Mouse (Mus musculus) thymus, postnatal 14 days (tissue): Measurements from ENCODE around the gene Scamp1.
"Not testable (repeated sequence)": the region's sequence is repeated elsewhere in the genome, so short reads cannot be mapped to it uniquely, and the experiment has no call there.

Experiments used
- DNase-seq: peaks from one replicate; pipeline ENCODE4 v3.0.0; 2021

The Scamp1 gene

GRCm38 (mm10) chr13:94285281-94285871 lies at the start of gene Scamp1:
TSS of gene Scamp1 (minus strand) at chr13:94285857.
- DNase-seq: peak; percentile 91

GRCm38 (mm10) chr13:94330392-94330979 lies 44.8 kb upstream of the Scamp1 start:
- no peak for DNase-seq

- DNase-seq: not testable (repeated sequence)
These were observed 43.3 kb upstream of the Scamp1 start for GRCm38 (mm10) chr13:94329005-94329404.

- no peak for DNase-seq
These were observed 42.4 kb upstream of the Scamp1 start for GRCm38 (mm10) chr13:94328063-94328462.

- DNase-seq: no peak
These were observed 36.8 kb upstream of the Scamp1 start for GRCm38 (mm10) chr13:94322475-94322874.

- DNase-seq: no peak
These were observed 35.6 kb upstream of the Scamp1 start for GRCm38 (mm10) chr13:94321094-94321792.

GRCm38 (mm10) chr13:94316975-94317511 lies 31.4 kb upstream of the Scamp1 start:
- no peak for DNase-seq

GRCm38 (mm10) chr13:94312812-94313211 lies 27.2 kb upstream of the Scamp1 start:
- not testable (repeated sequence) for DNase-seq

- DNase-seq: no peak
These were observed 22.6 kb upstream of the Scamp1 start for GRCm38 (mm10) chr13:94308279-94308678.

- no peak for DNase-seq
These were observed 21.9 kb upstream of the Scamp1 start for GRCm38 (mm10) chr13:94307531-94307930.

GRCm38 (mm10) chr13:94306968-94307289 lies 21.3 kb upstream of the Scamp1 start:
- no peak for DNase-seq

- DNase-seq: peak; percentile 60
These were observed 20.8 kb upstream of the Scamp1 start for GRCm38 (mm10) chr13:94306277-94306967.

- no peak for DNase-seq
These were observed 15.4 kb upstream of the Scamp1 start for GRCm38 (mm10) chr13:94300946-94301538.

- no peak for DNase-seq
These were observed 14.6 kb upstream of the Scamp1 start for GRCm38 (mm10) chr13:94300232-94300631.

- no peak for DNase-seq
These were observed 12.7 kb upstream of the Scamp1 start for GRCm38 (mm10) chr13:94298401-94298800.

- no peak for DNase-seq
These were observed 10.7 kb upstream of the Scamp1 start for GRCm38 (mm10) chr13:94296371-94296770.

GRCm38 (mm10) chr13:94295922-94296321 lies 10.3 kb upstream of the Scamp1 start:
- DNase-seq: no peak

- no peak for DNase-seq
These were observed 9.2 kb upstream of the Scamp1 start for GRCm38 (mm10) chr13:94294886-94295285.

- no peak for DNase-seq
These were observed 8.3 kb upstream of the Scamp1 start for GRCm38 (mm10) chr13:94293911-94294310.

- DNase-seq: no peak
These were observed 538 bp upstream of the Scamp1 start for GRCm38 (mm10) chr13:94286195-94286594.

GRCm38 (mm10) chr13:94284543-94285269 lies 951 bp downstream of the Scamp1 start:
- DNase-seq: no peak

GRCm38 (mm10) chr13:94279420-94279819 lies 6.2 kb downstream of the Scamp1 start:
- no peak for DNase-seq
